Mouse (Mus musculus) liver, adult (tissue): ENCODE measurements at regions not wholly inside any gene's neighbourhood (a gene's known extent, or its start where the extent isn't known, plus 50 kb on each side); places are given as distances from the start of the nearest gene placed in this dataset.

Experiments used
- GATA4 ChIP-seq: IDR thresholded peaks from 2 replicates; pipeline ENCODE4 v1.6.1; 2014; ENCODE audit warnings: mild to moderate bottlenecking, low read length; ENCODE audit not compliant: insufficient replicate concordance

GRCm38 (mm10) chr3:52641226-52642181 lies 373.4 kb downstream of the Foxo1 start:
- TF ChIP-seq GATA4 = no peak

- peak; percentile 78; the same call in 1 of the 2 replicates for TF ChIP-seq GATA4
These were observed 372.4 kb downstream of the Foxo1 start for GRCm38 (mm10) chr3:52640250-52641147.

- TF ChIP-seq GATA4 = no peak
These were observed 370.7 kb downstream of the Foxo1 start for GRCm38 (mm10) chr3:52638816-52639215.

GRCm38 (mm10) chr3:52634353-52634752 lies 366.2 kb downstream of the Foxo1 start:
- no peak for TF ChIP-seq GATA4

GRCm38 (mm10) chr3:52633491-52634100 lies 365.5 kb downstream of the Foxo1 start:
- TF ChIP-seq GATA4 = no peak

GRCm38 (mm10) chr3:52632635-52633034 lies 364.5 kb downstream of the Foxo1 start:
- TF ChIP-seq GATA4 = no peak

- no peak for TF ChIP-seq GATA4
These were observed 362.1 kb downstream of the Foxo1 start for GRCm38 (mm10) chr3:52630209-52630608.

GRCm38 (mm10) chr3:52625125-52625524 lies 357.0 kb downstream of the Foxo1 start:
- TF ChIP-seq GATA4 = no peak

GRCm38 (mm10) chr3:52622530-52622929 lies 354.4 kb downstream of the Foxo1 start:
- peak; percentile 85; the same call in 1 of the 2 replicates for TF ChIP-seq GATA4

GRCm38 (mm10) chr3:52621936-52622335 lies 353.8 kb downstream of the Foxo1 start:
- TF ChIP-seq GATA4 = no peak

GRCm38 (mm10) chr3:52618925-52619224 lies 350.7 kb downstream of the Foxo1 start:
- TF ChIP-seq GATA4 = peak; percentile 86; the same call in 1 of the 2 replicates

GRCm38 (mm10) chr3:52618212-52618924 lies 350.2 kb downstream of the Foxo1 start:
- TF ChIP-seq GATA4 = no peak

GRCm38 (mm10) chr3:52617413-52618149 lies 349.4 kb downstream of the Foxo1 start:
- no peak for TF ChIP-seq GATA4

- no peak for TF ChIP-seq GATA4
These were observed 343.7 kb downstream of the Foxo1 start for GRCm38 (mm10) chr3:52611881-52612280.
